Mouse (Mus musculus) lung, postnatal 10 days (tissue): ENCODE data around the gene Slc13a4.

Experiments used
- DNase-seq: peaks from one replicate; pipeline ENCODE4 v3.0.0; 2021

Gene Slc13a4

DNA sequence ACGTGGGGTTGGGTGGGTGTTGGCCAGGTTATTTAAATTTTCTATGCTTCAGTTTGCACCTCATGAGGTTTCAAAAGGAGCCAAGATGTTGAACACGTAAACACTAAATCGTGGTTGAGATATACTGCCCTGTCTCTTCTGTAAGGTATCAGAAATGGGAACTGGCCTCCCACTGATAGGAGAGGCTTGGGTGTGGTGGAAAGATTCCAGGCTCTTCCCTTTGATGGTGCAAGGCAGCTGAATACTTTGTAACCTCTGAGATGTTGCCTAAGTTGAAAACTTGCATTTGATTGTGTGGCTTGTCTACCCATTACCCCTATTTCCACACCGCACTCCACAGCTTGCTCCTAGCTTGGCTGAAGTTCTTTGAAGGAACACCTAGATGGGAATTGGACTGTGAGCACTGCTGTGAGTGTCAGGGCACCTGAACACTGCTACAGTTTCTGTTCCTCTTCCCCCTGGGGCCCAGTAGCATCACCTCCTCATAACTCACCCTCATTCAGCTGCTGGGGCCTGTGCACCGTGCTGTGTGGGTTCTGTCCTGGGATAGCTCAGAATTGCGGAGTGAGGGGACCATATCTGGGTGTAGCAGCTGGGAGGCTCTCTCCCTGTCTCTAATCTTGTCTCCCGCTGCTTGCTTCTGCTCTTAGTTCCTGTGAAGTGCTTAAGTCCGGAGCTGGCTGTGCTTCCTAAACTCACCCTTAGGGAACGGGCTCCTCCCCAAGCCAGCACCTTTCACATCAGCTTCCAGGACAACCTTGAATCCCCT is 53.6 kb downstream of the Slc13a4 start:
- no peak for DNase-seq

DNA sequence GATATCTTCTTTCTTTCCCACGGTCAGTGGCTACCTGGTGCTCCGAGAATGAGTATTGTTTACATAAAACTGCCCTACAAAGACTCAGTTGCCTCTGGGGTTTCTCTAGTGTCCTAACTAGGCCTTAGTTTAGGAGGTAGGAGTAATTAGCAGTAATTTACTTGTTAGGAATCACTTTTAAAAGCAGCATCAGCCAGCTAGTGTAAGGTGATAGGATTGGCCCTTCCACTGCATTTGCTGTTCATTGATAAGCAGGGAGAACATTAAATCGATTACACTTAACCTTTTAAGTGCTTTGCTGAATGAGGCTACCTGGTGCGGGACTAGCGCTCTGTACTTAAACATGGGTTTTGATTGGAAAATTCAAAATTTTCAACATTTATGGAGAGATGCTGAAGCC is 54.5 kb downstream of the Slc13a4 start:
- DNase-seq = no peak

DNA sequence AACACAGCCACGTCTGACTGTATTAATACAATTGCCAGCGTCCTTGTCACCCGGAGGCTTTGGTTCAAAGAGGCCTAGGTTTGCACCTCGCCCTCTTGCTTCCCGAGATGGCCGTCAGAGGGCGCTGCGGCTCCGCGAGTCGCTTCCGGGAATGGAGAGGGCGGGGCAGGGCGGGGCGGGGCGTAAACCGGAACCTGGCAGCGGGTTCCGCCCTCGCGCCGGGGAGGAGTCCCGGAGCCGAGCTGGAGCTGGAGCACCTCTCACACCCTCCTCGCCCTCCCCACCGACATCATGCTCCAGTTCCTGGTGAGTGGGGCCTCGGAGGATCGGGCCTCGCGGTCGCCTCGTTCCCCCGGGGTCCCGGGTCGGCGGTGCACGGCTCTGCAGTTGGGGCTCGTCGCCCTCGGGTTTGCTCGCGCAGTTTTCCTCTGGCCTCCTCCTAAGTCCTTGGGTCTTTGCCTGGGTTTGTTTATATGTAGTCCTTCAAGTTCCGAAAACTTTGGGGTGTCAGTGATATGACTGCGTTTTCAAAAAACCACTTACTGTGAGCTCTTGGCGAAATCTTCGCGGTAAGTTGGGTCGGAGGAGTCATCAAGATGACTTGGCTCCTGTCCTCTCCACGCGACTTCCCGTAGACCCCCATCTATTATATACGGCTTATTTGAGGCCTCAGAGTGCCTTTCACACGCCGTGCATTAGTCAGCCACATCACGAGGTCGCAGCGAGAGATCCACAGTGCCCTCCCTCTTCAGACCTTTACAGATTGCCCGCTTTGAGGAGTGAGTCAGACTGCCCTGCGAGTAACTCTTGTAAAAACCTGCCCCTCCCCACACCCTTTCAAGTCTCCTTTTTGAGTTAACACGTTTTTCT is 55.2 kb downstream of the Slc13a4 start:
- DNase-seq = peak; percentile 91

DNA sequence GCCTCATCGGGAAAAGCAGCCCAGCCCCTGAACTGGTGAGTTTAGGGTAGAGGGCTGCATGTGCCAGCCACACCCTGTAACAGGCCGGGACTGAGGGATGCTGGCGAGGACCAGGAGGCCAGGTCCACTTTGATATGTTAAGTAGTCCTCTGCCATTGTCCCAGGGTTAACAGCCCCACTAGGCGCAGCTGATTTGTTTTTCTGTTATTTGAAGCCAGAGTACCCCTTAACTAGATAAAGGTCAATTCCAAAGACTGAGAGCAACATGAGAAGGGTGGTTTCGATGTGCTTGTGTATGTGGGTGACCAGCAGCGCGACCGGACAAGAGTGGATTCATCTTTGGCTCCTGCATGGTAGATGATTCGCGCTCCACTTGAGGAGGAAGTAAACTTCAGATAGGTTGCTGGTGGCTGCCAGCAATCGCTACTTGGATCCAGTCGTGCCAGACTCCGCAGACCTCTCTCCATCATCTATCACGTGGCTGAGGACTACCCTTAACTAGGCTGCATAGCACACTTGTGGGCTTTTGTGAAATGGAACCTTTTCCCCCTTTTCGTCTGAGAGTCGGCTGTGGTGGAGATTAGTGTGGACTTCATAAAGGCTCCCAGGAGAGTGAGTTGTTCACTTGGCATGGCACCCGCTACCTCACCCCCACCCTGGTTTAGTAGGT is 56.0 kb downstream of the Slc13a4 start:
- no peak for DNase-seq

DNA sequence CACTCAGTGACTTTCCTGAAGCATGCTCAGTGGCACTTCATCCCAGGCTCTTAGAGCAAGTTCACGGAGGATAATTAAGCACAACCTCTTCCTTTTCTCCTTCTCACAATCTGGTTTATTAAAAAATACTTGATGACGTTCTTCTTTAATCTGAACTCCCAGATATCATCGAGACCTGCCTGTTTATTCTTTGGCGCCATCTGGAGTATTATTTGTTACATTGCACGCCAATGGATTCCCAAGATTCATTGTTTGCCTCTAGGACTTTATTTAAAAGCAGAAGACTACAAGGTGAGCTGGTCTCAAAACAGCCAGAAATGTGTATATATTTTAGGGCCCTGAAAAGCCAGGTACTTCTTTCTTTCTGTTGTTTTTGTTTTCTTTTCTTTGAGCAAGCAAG is 62.8 kb downstream of the Slc13a4 start:
- peak; percentile 53 for DNase-seq

DNA sequence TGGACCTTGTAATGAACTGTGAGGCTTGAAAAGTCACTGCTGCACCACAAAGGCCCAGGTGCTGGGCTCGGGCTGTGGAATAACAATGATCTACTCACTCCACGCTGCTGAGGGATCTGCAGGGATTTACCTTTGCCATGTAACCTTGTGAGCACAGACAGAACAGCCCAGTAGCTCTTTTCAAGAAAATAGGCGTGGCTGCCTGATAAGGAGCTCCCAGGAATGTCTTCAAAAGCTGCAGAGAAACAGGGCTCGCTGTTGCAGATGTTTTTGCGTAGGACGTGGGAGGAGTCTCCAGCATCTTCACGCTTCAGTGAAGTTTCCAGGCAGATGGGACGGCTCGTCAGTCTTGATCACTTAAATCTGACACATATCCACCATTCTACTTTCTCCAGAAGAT is 63.9 kb downstream of the Slc13a4 start:
- no peak for DNase-seq

DNA sequence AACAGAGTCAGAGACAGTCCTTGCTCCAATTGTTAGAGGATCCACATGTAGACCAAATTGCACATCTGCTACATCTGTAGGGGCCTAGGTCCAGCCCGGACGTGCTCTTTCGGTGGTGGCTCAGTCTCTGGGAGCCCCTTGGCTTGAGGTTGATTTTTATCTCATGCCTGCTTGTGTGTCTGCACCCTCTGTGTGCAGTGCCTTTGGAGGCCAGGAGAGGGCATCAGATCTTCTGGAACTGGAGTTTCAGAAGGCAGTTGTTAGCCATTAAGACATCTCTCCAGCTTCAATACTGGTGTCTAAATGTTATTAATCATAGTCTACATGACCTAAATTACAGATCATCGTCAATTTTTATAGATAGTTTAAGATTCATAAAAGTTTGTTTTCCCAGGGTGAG is 64.7 kb downstream of the Slc13a4 start:
- DNase-seq = no peak

DNA sequence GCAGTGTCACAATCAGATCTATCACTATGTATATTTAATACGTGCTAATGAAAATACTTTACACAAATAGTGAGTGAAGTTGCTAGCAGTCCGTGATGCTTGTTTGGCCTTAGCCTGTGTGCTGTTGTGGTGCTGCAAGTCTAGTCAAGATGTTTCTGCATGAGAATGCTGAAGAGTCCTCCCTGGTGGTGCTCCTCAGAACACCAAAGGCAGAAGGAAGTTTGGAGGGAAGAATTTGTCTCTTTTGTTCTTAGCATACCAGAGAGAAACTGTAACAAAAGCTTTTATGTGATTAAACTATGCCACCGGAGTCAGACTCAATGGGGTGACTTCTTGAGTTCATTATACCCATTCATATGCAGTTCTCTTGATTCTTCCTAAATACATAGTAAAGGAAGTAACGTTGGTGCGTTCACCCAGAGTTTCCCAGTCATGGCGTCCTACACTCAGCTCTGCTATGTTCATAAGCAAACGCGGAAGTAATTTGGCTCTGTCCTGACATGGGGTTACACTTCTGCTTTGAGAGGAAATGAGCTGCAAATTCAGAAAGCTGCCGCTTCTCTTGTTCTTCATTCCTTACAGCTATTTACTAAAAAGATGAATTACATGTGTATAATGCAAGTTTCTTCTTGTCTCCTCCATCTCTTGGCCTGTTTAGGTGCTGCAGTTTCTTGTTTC is 71.7 kb downstream of the Slc13a4 start:
- no peak for DNase-seq

DNA sequence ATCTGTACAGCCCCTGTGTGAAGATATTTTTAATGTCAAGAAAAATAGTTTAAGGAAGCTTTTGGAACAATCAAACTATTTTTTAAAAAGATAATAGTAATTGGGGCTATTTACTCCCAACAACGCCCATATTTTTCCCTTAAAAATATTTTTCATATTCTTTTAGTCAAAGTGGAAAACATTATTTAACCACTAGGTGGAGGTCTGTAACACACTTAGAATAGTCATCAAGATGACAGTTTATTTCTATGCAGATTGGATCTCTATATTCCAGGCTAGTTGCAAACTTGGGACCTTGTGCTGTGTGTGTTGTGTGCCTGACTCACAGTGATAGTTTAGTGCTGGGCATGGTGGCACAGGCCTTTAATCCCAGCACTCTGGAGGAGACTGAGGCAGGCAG is 78.5 kb downstream of the Slc13a4 start:
- DNase-seq = no peak

DNA sequence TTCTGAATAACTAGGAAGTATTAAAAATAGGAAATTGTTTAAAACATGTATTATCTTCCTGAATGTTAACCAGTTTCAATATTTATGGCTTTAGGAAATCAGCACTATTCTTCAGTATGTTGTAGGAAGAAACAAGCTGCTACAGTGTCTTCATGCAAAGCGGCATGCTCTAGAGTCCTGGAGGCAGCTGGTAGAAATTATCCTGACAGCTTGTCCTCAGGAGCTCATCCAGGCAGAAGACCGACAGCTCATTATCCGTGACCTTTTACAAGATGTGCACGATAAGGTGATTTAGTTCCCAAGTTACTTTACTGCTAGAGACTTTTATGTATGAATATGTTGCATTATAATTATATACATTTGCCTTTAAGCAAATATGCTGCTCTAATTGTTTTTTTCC is 82.2 kb downstream of the Slc13a4 start:
- no peak for DNase-seq
